Mouse (Mus musculus) MEL (cell line): Measurements from ENCODE around the gene Etfbkmt. TPM values are rescaled to one million over a fixed set of nuclear protein-coding genes. Genes with fewer than 3 reads are reported as not detected.

Source experiments
- DNase-seq: peaks from one replicate; pipeline ENCODE4 v3.0.0; 2011; ENCODE audit warnings: low read depth, low spot score
- H3K27ac ChIP-seq: 2 replicates; pipeline ENCODE4 v1.5.1; 2012; ENCODE audit warnings: low read depth, mild to moderate bottlenecking, control low read depth, low read length, moderate library complexity; ENCODE audit not compliant: control insufficient read depth
- H3K27me3 ChIP-seq, 2 experiments: fragments of 150-350 bp in 1 of 2; sonication (generic) in 1 of 2; 2 replicates each; pipeline ENCODE4 v1.6.1; 2012; ENCODE audit warnings: low read length in 2 of 2, mild to moderate bottlenecking in 2 of 2, improper control_type of control experiment in 1 of 2, moderate library complexity in 1 of 2; ENCODE audit not compliant: insufficient read depth in 2 of 2, control insufficient read depth in 1 of 2
- H3K36me3 ChIP-seq, 2 experiments: 2 replicates each; pipeline ENCODE4 v1.6.1; 2012 to 2014; ENCODE audit warnings: low read length in 2 of 2, improper control_type of control experiment in 1 of 2, inconsistent platforms in 1 of 2, mild to moderate bottlenecking in 1 of 2; ENCODE audit not compliant: insufficient read depth in 2 of 2, control insufficient read depth in 1 of 2
- H3K4me1 ChIP-seq, 2 experiments: fragments of 150-350 bp in 1 of 2; sonication (generic) in 1 of 2; 2 replicates each; pipeline ENCODE4 v1.6.1; 2012; ENCODE audit warnings: low read length in 2 of 2, improper control_type of control experiment in 1 of 2, mild to moderate bottlenecking in 1 of 2; ENCODE audit not compliant: insufficient read depth in 2 of 2, control insufficient read depth in 1 of 2
- H3K4me3 ChIP-seq, 2 experiments: fragments of 150-350 bp in 1 of 2; sonication (generic) in 1 of 2; 2 replicates each; pipeline ENCODE4 v1.5.1; 2012; ENCODE audit warnings: low read depth in 2 of 2, low read length in 2 of 2, mild to moderate bottlenecking in 2 of 2, moderate library complexity in 2 of 2, control low read depth in 1 of 2, improper control_type of control experiment in 1 of 2; ENCODE audit not compliant: control insufficient read depth in 1 of 2, insufficient read depth in 1 of 2
- H3K79me2 ChIP-seq: 2 replicates; pipeline ENCODE4 v1.6.1; 2012; ENCODE audit warnings: mild to moderate bottlenecking, low read length, moderate library complexity; ENCODE audit not compliant: control insufficient read depth, poor library complexity, insufficient read depth
- H3K9ac ChIP-seq: 2 replicates; pipeline ENCODE4 v1.6.1; 2012; ENCODE audit warnings: low read depth, mild to moderate bottlenecking, control low read depth, low read length, moderate library complexity; ENCODE audit not compliant: control insufficient read depth, poor library complexity, severe bottlenecking
- H3K9me3 ChIP-seq: fragments of 150-350 bp; sonication (generic); replicated peaks from 2 replicates; pipeline ENCODE4 v1.6.1; 2012; ENCODE audit warnings: mild to moderate bottlenecking, low read length, improper control_type of control experiment, moderate library complexity; ENCODE audit not compliant: insufficient read depth
- ETS1 ChIP-seq: IDR thresholded peaks from 2 replicates; pipeline ENCODE4 v1.6.1; 2012; ENCODE audit warnings: low read depth, mild to moderate bottlenecking, inconsistent platforms, low read length, improper control_type of control experiment, moderate library complexity
- GABPA ChIP-seq: IDR thresholded peaks from 2 replicates; pipeline ENCODE4 v1.6.1; 2012; ENCODE audit warnings: low read depth, mild to moderate bottlenecking, inconsistent platforms, low read length, improper control_type of control experiment, moderate library complexity
- GATA1 ChIP-seq: IDR thresholded peaks from 2 replicates; pipeline ENCODE4 v1.6.1; 2011; ENCODE audit warnings: low read depth, low read length, improper control_type of control experiment
- MAFK ChIP-seq: IDR thresholded peaks from 2 replicates; pipeline ENCODE4 v1.6.1; 2011; ENCODE audit warnings: low read depth, mild to moderate bottlenecking, low read length, improper control_type of control experiment, borderline replicate concordance
- MAX ChIP-seq: IDR thresholded peaks from 2 replicates; pipeline ENCODE4 v1.6.1; 2011; ENCODE audit warnings: low read length, improper control_type of control experiment
- MAZ ChIP-seq: IDR thresholded peaks from 2 replicates; pipeline ENCODE4 v1.6.1; 2012; ENCODE audit warnings: low read depth, mild to moderate bottlenecking, inconsistent platforms, low read length, improper control_type of control experiment
- MEF2A ChIP-seq: IDR thresholded peaks from 2 replicates; pipeline ENCODE4 v1.6.1; 2014; ENCODE audit warnings: low read depth, mild to moderate bottlenecking, inconsistent platforms, low read length, improper control_type of control experiment; ENCODE audit not compliant: poor library complexity, insufficient replicate concordance, severe bottlenecking; ENCODE audit errors: extremely low read depth
- MXI1 ChIP-seq: IDR thresholded peaks from 2 replicates; pipeline ENCODE4 v1.6.1; 2011; ENCODE audit warnings: mild to moderate bottlenecking, low read depth, low read length, improper control_type of control experiment
- MYB ChIP-seq: IDR thresholded peaks from 2 replicates; pipeline ENCODE4 v1.6.1; 2011; ENCODE audit warnings: mild to moderate bottlenecking, low read depth, low read length, improper control_type of control experiment
- POLR2A ChIP-seq, 2 experiments: IDR thresholded peaks; 2 replicates each; pipeline ENCODE4 v1.6.1; 2011 to 2012; ENCODE audit warnings: low read length in 2 of 2, mild to moderate bottlenecking in 2 of 2, control low read depth in 1 of 2, improper control_type of control experiment in 1 of 2, low read depth in 1 of 2, moderate library complexity in 1 of 2; ENCODE audit not compliant: control insufficient read depth in 1 of 2, insufficient read depth in 1 of 2, poor library complexity in 1 of 2
- POLR2AphosphoS5 ChIP-seq: IDR thresholded peaks from 2 replicates; pipeline ENCODE4 v1.6.1; 2012; ENCODE audit warnings: low read depth, borderline replicate concordance, mild to moderate bottlenecking, inconsistent platforms, low read length, moderate library complexity, mixed read lengths
- RCOR1 ChIP-seq: IDR thresholded peaks from 2 replicates; pipeline ENCODE4 v1.6.1; 2012; ENCODE audit warnings: low read depth, mild to moderate bottlenecking, inconsistent platforms, low read length, improper control_type of control experiment
- SIN3A ChIP-seq: IDR thresholded peaks from 2 replicates; pipeline ENCODE4 v1.6.1; 2012; ENCODE audit warnings: low read length, improper control_type of control experiment, inconsistent platforms
- USF1 ChIP-seq: IDR thresholded peaks from 2 replicates; pipeline ENCODE4 v1.6.1; 2014; ENCODE audit warnings: low read depth, mild to moderate bottlenecking, inconsistent platforms, low read length, improper control_type of control experiment, moderate library complexity
- USF2 ChIP-seq, 2 experiments: IDR thresholded peaks; 2 replicates each; pipeline ENCODE4 v1.6.1; 2011 to 2012; ENCODE audit warnings: improper control_type of control experiment in 2 of 2, low read length in 2 of 2, borderline replicate concordance in 1 of 2, inconsistent platforms in 1 of 2, low read depth in 1 of 2, mild to moderate bottlenecking in 1 of 2; ENCODE audit not compliant: insufficient read depth in 1 of 2
- ZMIZ1 ChIP-seq: IDR thresholded peaks from 2 replicates; pipeline ENCODE4 v1.6.1; 2012; ENCODE audit warnings: low read depth, mild to moderate bottlenecking, inconsistent platforms, low read length, improper control_type of control experiment, moderate library complexity
- ZNF384 ChIP-seq: IDR thresholded peaks from 2 replicates; pipeline ENCODE4 v1.6.1; 2012; ENCODE audit warnings: low read depth, mild to moderate bottlenecking, inconsistent platforms, low read length, improper control_type of control experiment
- polyA plus RNA-seq, 2 experiments: library from polyadenylated mRNA; stranded (reverse) in 1 of 2; unstranded in 1 of 2; fragments of >175 nt in 1 of 2; fragments of >200 nt in 1 of 2; gene quantifications; 2 replicates each; pipeline versions ENCODE4 v1.2.1 to v1.2.4; 2012; ENCODE audit warnings: low replicate concordance in 2 of 2, low read depth in 1 of 2; ENCODE audit not compliant: insufficient read length in 2 of 2, insufficient read depth in 1 of 2, missing spikeins in 1 of 2
- total RNA-seq: library from RNA; depleted of rRNA; stranded (reverse); fragments of 300-350 nt; gene quantifications from 2 replicates; pipeline ENCODE4 v1.2.3, GENCODE M21; 2012

The Etfbkmt gene
- total and polyA plus RNA-seq, 3 experiments: 3.4 to 5.7 TPM; not detected in 1

DNA sequence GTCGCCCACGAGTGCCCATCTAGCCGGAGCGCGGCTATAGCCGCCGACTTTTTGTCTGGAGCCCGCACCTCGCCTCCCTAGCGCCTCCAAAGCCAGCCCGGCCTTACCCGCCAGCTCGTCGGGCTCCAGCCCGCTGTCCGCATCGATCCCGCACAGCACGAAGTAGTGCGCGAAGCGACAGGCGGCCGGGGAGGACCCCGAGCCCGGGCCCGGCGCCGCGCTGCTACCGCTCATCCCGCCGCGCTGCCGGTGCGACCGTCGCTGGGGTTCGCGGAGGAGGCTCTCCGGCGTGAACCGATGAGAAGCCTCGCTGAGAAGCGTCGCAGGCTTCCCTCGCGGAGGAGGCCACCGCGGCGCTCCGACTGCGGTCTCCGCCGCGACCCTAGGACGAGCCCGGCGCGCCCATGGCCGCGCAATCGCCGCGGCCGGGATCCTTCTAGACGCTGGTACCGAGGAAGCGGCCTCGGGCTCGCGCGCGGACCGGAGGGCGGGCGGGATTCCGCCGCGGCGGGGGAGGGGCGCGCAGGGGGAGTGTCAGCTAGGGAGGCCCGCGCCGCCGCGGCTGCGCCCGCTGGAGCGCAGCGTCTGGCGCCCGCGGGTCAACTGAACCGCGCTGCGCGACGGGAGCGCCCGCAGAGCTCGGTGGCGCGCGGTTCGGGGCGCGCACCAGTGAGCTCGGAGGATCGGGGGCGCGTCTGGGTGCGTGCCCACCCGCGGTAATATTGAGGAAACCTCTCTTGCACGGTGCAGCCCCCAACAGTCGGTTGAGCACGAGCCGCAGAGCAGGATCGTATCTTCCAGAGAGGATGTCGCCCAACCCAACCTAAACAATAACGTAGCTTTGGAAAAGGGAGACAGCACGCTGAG, 38.3 kb upstream of the Etfbkmt start, which contains the start of gene Dennd5b:
Gene Dennd5b (minus strand): TSS at position 605 of the 867 bp plus-strand sequence.
- H3K4me1 ChIP-seq: no peaks in the 10 kb centered on the region
- H3K27me3 ChIP-seq: no peaks in the 10 kb centered on the region
- no peak within 1 kb of the TSS for H3K9ac ChIP-seq
- no peak within 1 kb of the TSS for H3K4me3 ChIP-seq
- no peak for DNase-seq
- H3K9me3 ChIP-seq: no peaks in the 10 kb centered on the region
- no peak within 1 kb of the TSS for H3K27ac ChIP-seq
- H3K36me3 ChIP-seq: no peaks in the 10 kb centered on the region; a peak in 1 of 4 replicates
- no peak for TF ChIP-seq USF1
- TF ChIP-seq MEF2A: no peak
- TF ChIP-seq GABPA: no peak
- TF ChIP-seq MAX: no peak
- 0 out of 4 replicates have a peak, but pooled peaks of 1 of the 2 experiments have one; percentile 22 for TF ChIP-seq POLR2A (IDR thresholded peaks at IDR 0.05; ENCODE audit: control insufficient read depth in 1 of 2, insufficient read depth in 1 of 2, low read depth in 1 of 2, low read length in 2 of 2, poor library complexity in 1 of 2)
- H3K79me2 ChIP-seq: no peaks in the 10 kb centered on the region

DNA sequence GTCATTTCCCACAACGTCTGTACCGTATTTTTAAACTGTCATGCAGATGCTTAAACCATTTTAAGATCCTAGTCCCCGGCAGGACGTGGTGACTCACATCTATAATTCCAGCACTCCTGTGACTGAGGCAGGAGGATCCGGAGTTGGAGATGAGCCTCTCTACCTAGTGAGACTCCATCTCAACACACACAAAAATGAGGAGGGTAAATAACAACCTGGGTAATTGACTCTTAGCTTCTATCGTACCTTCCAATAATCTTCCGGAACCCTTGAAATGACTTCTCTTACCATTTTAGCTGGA, 37.8 kb upstream of the Etfbkmt start:
- Histone ChIP-seq H3K27ac (no peak overlapping the region), H3K9ac (no peak overlapping the region), H3K4me3 (no peak overlapping the region), H3K27me3 (no peaks in the 10 kb centered on the region), H3K9me3 (no peaks in the 10 kb centered on the region), H3K4me1 (no peaks in the 10 kb centered on the region), H3K79me2 (no peaks in the 10 kb centered on the region), H3K36me3 (no peaks in the 10 kb centered on the region; a peak in 1 of 4 replicates)
- no peak for TF ChIP-seq ZNF384
- TF ChIP-seq USF2 (IDR thresholded peaks at IDR 0.05; ENCODE audit: borderline replicate concordance in 1 of 2, insufficient read depth in 1 of 2, low read depth in 1 of 2, low read length in 2 of 2): no peak
- TF ChIP-seq MAZ: no peak
- no peak for TF ChIP-seq MYB
- TF ChIP-seq ETS1: no peak
- no peak for TF ChIP-seq POLR2AphosphoS5
- no peak for TF ChIP-seq MAFK
- no peak for TF ChIP-seq SIN3A
- TF ChIP-seq RCOR1: no peak
- no peak for TF ChIP-seq MEF2A
- no peak for TF ChIP-seq POLR2A (IDR thresholded peaks at IDR 0.05; ENCODE audit: control insufficient read depth in 1 of 2, insufficient read depth in 1 of 2, low read depth in 1 of 2, low read length in 2 of 2, poor library complexity in 1 of 2)
- no peak for TF ChIP-seq USF1
- TF ChIP-seq MXI1: no peak
- TF ChIP-seq GATA1: no peak
- TF ChIP-seq ZMIZ1: no peak
- DNase-seq: no peak
